Mouse (Mus musculus) hindbrain, embryonic 15.5 days (tissue): ENCODE results near the gene Spg11. TPM values are rescaled to one million over a fixed set of nuclear protein-coding genes. Genes with fewer than 3 reads are reported as not detected.
"Not testable (repeated sequence)": the region's sequence is repeated elsewhere in the genome, so short reads cannot be mapped to it uniquely, and the experiment has no call there.

Experiments used
- ATAC-seq: fragments of 200-750 bp; cut with Nextera tagmentation; 2 replicates; pipeline ENCODE4 v1.8.0; 2017; ENCODE audit warnings: low read depth, moderate number of reproducible peaks, moderate TSS enrichment; ENCODE audit not compliant: low FRiP score
- H3K27ac ChIP-seq: fragments of 300-500 bp; sonication (generic); replicated peaks from 2 replicates; pipeline ENCODE4 v1.5.1; 2015; ENCODE audit warnings: mild to moderate bottlenecking, inconsistent platforms
- H3K27me3 ChIP-seq: fragments of 300-500 bp; sonication (generic); 2 replicates; pipeline ENCODE4 v1.6.1; 2015; ENCODE audit warnings: control low read depth, inconsistent platforms
- H3K36me3 ChIP-seq: fragments of 300-500 bp; sonication (generic); 2 replicates; pipeline ENCODE4 v1.6.1; 2015; ENCODE audit warnings: control low read depth, inconsistent platforms
- H3K4me1 ChIP-seq: fragments of 300-500 bp; sonication (generic); replicated peaks from 2 replicates; pipeline ENCODE4 v1.6.1; 2015; ENCODE audit warnings: control low read depth, inconsistent platforms
- H3K4me2 ChIP-seq: fragments of 300-500 bp; sonication (generic); 2 replicates; pipeline ENCODE4 v1.6.1; 2015; ENCODE audit warnings: moderate library complexity, mild to moderate bottlenecking, inconsistent platforms
- H3K4me3 ChIP-seq: fragments of 300-500 bp; sonication (generic); 2 replicates; pipeline ENCODE4 v1.5.1; 2015; ENCODE audit warnings: mild to moderate bottlenecking, inconsistent platforms
- H3K9ac ChIP-seq: fragments of 300-500 bp; sonication (generic); 2 replicates; pipeline ENCODE4 v1.6.1; 2015; ENCODE audit warnings: inconsistent platforms
- H3K9me3 ChIP-seq: fragments of 300-500 bp; sonication (generic); 2 replicates; pipeline ENCODE4 v1.6.1; 2016; ENCODE audit warnings: control low read depth, inconsistent platforms
- WGBS: fragments of 180-500 bp; shearing (Covaris S2); methylation state at CpG from one replicate; pipeline ENCODE4 v1.1.7; 2015; 5-methylcytosine and 5-hydroxymethylcytosine counted together
- microRNA-seq: library from miRNA; unstranded; fragments of <30 nt; microRNA quantifications from one replicate; pipeline ENCODE4, GENCODE M21; 2016
- polyA plus RNA-seq: library from polyadenylated mRNA; unstranded; fragments of >200 nt; fragmentation: Nextera tagmentation; extraction: Ambion mirVana; gene quantifications from 2 replicates; pipeline ENCODE4 v1.2.1, GENCODE M21; 2015

Spg11 gene
- polyA plus RNA-seq, 1 experiment from 2014 or later = 6.8 TPM

DNA sequence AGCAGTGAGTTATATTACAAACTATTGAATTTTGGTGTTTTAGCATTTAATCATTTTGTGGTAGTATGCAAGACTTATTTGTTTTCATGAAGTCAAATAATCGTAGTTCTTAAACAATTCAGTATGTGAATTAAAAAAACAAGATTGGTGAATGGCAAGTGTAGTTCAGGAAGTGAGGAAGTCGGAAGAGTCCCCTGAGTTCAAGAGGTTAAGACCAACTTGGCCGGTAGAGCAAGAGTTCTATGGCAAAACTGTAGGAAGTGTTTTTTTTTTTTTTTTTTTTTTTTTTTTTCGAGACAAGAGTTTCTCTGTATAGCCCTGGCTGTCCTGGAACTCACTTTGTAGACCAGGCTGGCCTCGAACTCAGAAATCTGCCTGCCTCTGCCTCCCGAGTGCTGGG lies 86.2 kb downstream of the Spg11 start:
- no peak for ATAC-seq
- WGBS = 88% methylated on average over 5 of the region's 6 CpGs
- H3K27ac ChIP-seq = no peak overlapping the region
- H3K27me3 ChIP-seq = no peaks in the 10 kb centered on the region
- no peak overlapping the region for H3K4me3 ChIP-seq
- H3K4me1 ChIP-seq = peaks cover 19% of the 10 kb centered on the region
- H3K36me3 ChIP-seq = peaks cover 6% of the 10 kb centered on the region; the same call in 1 of the 2 replicates
- no peak overlapping the region for H3K9ac ChIP-seq
- no peak overlapping the region for H3K4me2 ChIP-seq
- no peaks in the 10 kb centered on the region for H3K9me3 ChIP-seq

DNA sequence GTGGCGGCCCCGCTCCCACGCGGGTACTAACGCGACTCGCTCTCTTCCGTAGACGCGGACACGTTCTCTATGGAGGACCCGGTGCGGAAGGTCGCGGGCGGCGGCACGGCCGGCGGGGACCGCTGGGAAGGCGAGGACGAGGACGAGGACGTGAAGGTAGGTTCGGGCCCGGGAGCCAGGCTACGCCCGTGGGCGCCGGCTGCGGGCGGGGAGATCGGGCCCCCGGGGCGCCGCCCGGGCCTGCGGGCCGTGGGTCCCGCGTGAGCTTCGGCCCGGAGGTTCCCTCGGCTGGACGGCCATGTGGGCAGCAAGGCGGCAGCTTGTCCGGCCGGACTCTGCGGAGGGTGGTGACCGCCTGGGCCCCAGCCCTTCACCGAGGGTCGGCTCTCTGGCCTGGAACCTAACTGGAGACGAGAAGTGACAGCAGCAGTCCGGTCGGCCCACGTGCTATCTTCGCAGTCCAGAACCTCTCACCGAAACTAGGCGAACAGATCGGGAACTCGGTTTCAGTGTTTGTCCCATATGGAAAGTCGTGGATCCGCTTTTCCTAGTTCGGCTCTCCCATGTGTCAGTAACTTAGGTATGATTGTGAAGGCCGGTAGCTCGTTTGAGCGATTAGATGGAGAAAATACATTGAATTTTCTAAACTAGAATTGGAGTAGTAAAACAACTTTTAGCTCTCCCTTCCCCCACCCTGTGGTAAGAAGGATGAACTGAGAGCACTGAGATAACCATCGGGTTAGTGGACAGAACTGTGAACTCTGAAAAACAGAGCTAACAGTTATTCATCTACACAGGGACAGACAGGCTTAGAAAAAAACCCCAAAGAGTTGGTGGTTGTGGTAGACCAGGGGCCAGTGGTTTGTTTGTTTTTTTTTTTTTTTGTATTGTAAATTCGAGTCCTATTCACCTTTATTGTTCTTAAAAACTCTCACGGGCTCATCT lies 89.2 kb downstream of the Spg11 start:
- peak overlapping the region; percentile 88 for H3K27ac ChIP-seq
- H3K9ac ChIP-seq = peak overlapping the region; percentile 95
- no peaks in the 10 kb centered on the region for H3K9me3 ChIP-seq
- H3K27me3 ChIP-seq = no peaks in the 10 kb centered on the region
- H3K4me2 ChIP-seq = peak overlapping the region; percentile 81
- peaks cover 19% of the 10 kb centered on the region for H3K4me1 ChIP-seq
- peaks cover 3% of the 10 kb centered on the region; the same call in 1 of the 2 replicates for H3K36me3 ChIP-seq
- WGBS = 1% methylated on average over 65 of the region's 71 CpGs
- peak overlapping the region; percentile 98 for H3K4me3 ChIP-seq
- peak; percentile 75 for ATAC-seq

DNA sequence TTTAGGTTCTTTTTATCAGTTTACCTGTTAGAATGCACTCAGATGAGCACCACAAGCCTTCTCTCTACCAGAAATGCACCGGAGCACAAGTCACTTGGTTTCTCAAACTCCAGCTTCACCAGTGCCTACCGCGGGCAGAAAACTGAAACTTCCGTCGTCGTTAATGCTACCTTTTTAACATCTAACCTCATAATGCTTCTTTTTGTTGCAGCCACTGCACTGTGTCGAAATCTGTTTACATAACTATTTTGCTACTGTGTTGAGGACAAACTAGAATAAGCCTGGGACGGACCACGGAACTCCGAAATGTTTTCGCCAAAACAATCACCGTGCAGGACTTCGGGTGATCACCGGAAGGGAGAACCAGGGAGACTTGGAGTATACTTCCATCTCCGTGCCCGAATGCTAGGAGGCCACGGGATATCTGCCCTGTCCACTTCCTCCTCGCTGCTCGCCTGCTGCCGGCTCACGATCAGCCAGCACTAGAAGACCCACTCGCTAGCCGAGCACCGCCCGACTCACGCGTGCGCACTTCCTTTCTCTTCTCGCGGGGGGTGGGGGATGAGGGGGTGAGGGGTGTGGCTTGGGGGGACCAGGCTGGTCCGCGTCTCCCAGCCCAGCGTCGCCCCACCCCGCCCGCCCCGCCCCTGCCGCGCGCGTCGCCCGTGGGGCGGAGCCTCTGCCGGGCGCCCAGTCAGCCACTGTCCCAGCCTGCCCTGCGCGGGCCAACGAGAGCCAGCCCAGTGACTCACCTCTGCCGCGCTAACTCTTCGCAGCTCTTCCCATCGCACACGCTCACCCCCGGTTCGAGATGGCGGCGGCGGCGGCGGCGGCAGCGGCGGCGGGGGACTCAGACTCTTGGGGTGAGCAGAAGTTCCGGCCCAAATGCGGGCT lies 90.1 kb downstream of the Spg11 start, which contains the start of gene Eif3j1:
Gene Eif3j1 (plus strand): TSS at position 685 of the 894 bp plus-strand sequence.
- peak within 1 kb of the TSS; percentile 98 for H3K4me3 ChIP-seq
- H3K4me2 ChIP-seq = peak within 1 kb of the TSS; percentile 81
- peak within 1 kb of the TSS; percentile 95 for H3K9ac ChIP-seq
- peaks cover 3% of the 10 kb centered on the region; the same call in 1 of the 2 replicates for H3K36me3 ChIP-seq
- peak within 1 kb of the TSS; percentile 88 for H3K27ac ChIP-seq
- peaks cover 19% of the 10 kb centered on the region for H3K4me1 ChIP-seq
- peak; percentile 100 for ATAC-seq
- H3K9me3 ChIP-seq = no peaks in the 10 kb centered on the region
- WGBS = under 1% methylated on average over 64 of the region's 67 CpGs
- no peaks in the 10 kb centered on the region for H3K27me3 ChIP-seq

DNA sequence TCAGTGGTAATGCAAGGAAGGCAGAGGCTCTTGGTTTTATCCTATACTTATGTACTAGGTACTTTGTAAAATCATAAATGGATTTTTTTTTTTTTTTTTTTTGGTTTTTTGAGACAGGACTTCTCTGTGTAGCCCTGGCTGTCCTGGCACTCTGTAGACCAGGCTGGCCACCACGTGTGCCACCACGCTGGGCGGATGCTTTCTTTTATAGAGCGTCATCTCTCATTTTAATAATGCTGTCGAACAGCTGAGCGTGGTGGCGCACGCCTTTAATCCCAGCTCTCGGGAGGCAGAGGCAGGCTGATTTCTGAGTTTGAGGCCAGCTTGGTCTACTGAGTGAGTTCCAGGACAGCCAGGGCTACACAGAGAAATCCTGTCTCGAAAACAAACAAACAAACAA lies 91.1 kb downstream of the Spg11 start:
- not testable (repeated sequence) for H3K27me3 ChIP-seq, H3K9me3 ChIP-seq, H3K4me2 ChIP-seq, ATAC-seq, H3K27ac ChIP-seq, H3K9ac ChIP-seq, H3K36me3 ChIP-seq, H3K4me3 ChIP-seq
- H3K4me1 ChIP-seq = peaks cover 19% of the 10 kb centered on the region
- 93% methylated on average over 10 of the region's 10 CpGs for WGBS

DNA sequence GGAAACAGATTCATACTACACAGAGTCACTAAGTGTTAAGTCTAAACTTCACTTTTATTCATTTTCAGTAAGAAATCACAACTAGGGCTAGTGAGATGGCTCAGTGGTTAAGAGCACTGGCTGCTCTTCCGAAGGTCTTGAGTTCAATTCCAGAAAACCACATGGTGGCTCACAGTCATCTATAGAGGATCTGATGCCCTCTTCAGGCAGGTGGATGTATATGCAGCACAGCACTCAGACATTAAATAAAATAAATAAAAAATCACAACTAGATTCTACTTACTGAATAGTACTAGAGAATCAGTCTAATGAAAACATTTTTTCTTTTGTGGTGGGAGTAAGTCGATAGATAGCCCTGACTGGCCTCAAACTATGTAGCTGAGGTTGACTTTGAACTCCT lies 95.9 kb downstream of the Spg11 start:
- no peaks in the 10 kb centered on the region for H3K4me1 ChIP-seq
- no peaks in the 10 kb centered on the region for H3K27me3 ChIP-seq
- no peaks in the 10 kb centered on the region for H3K9me3 ChIP-seq
- no peak overlapping the region for H3K9ac ChIP-seq
- ATAC-seq = no peak
- no peak overlapping the region for H3K27ac ChIP-seq
- WGBS = 86% methylated on average over 2 of the region's 2 CpGs
- no peaks in the 10 kb centered on the region for H3K36me3 ChIP-seq
- H3K4me2 ChIP-seq = no peak overlapping the region
- H3K4me3 ChIP-seq = no peak overlapping the region

DNA sequence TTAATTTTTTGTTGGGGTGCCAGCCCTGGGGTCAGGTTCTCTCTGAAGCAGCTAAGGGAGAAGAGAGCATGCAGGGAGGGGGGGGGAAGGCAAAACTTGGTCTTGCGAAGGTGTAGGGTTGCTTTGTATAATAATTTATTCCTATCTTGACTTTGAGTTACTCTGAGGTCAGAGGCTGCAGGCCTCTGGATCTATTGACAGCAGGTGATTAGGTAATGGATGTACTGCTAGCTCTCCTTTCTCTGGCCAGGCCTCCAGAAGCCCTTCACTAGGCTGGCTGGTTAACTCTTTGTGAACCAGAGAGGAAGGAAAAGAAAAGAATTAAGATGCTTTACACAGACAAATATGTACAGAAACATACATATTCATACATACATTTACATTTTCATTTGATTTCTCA lies 99.5 kb downstream of the Spg11 start:
- no peak overlapping the region for H3K27ac ChIP-seq
- H3K4me1 ChIP-seq = no peaks in the 10 kb centered on the region
- no peaks in the 10 kb centered on the region for H3K9me3 ChIP-seq
- no peak overlapping the region for H3K4me3 ChIP-seq
- 0 out of 2 replicates have a peak, but pooled peaks cover 4% of the 10 kb centered on the region for H3K36me3 ChIP-seq
- H3K9ac ChIP-seq = no peak overlapping the region
- H3K27me3 ChIP-seq = no peaks in the 10 kb centered on the region
- WGBS = 81% methylated on average over 1 of the region's 1 CpGs
- no peak overlapping the region for H3K4me2 ChIP-seq
- no peak for ATAC-seq

DNA sequence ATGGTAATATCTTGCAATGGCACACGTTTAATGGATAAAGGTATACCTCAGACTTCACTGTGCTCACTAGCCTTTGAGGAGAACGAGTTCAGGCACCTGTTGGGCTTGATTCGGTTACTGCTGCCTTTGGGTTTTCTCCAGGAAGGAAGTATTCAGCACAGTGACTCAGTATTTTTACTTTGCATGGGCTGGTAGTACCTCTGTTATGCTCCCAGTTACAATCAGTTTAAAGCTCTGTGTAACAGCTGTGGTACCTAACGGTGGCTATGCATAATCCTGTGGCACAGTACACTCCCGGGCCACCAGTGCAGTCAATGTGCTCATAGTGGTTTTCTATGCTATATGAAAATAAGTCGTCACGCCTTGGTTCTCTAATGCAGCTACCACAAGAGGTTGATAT lies 106.7 kb downstream of the Spg11 start:
- Histone ChIP-seq H3K27me3 (no peaks in the 10 kb centered on the region), H3K4me2 (no peak overlapping the region), H3K36me3 (peaks cover 18% of the 10 kb centered on the region), H3K9me3 (no peaks in the 10 kb centered on the region), H3K4me3 (no peak overlapping the region), H3K9ac (no peak overlapping the region), H3K27ac (no peak overlapping the region), H3K4me1 (no peaks in the 10 kb centered on the region)
- ATAC-seq = no peak
- 91% methylated on average over 7 of the region's 7 CpGs for WGBS

DNA sequence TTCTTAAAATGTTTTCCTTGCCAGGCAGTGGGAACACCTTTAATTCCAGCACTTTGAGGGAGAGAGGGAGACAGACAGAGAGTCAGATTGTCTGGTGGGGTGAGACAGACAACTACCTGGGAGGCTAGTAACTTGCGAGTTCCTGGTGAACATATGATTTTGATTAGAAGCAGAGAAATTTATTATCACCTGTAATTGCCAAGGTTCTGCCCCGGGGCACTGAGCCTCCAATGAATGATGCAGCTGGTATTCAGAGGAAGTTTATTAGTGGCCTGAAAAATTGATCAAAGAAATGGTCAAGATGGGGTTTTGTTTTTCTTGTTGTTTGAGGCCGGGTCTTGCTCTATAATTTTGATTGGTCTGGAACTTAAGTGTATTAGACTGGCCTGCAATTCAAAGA lies 109.4 kb downstream of the Spg11 start:
- Histone ChIP-seq H3K27me3 (no peaks in the 10 kb centered on the region), H3K9me3 (no peaks in the 10 kb centered on the region), H3K4me1 (no peaks in the 10 kb centered on the region), H3K27ac (no peak overlapping the region), H3K36me3 (peaks cover 15% of the 10 kb centered on the region), H3K9ac (no peak overlapping the region), H3K4me3 (no peak overlapping the region), H3K4me2 (no peak overlapping the region)
- no peak for ATAC-seq
- 96% methylated on average over 3 of the region's 3 CpGs for WGBS

Small RNA genes lying within 50 kb of the gene (microRNA-seq; reads per million reads assigned to microRNA genes)
- not detected for gene Gm47314

Other genes starting within 250 kb of the Spg11 start
- 29.3 and 34.9 TPM in 2 replicates for gene Ctdspl2, start 162.4 kb downstream of the Spg11 start, polyA plus RNA-seq
- gene Mageb3, start 162.3 kb downstream of the Spg11 start, polyA plus RNA-seq = 0.30 and 0.56 TPM in 2 replicates
- gene Eif3j1, start 89.8 kb downstream of the Spg11 start, polyA plus RNA-seq = 10.7 and 11.8 TPM in 2 replicates
- gene B2m, start 29.3 kb upstream of the Spg11 start, polyA plus RNA-seq = 108 and 143 TPM in 2 replicates
- gene Trim69, start 42.3 kb upstream of the Spg11 start, polyA plus RNA-seq = not detected in 2 replicates
- gene Patl2, start 67.8 kb upstream of the Spg11 start, polyA plus RNA-seq = 0.07 TPM in 1 of 2 replicates, not detected in the other
- 0.09 TPM in 1 of 2 replicates, not detected in the other for gene Terb2, start 67.9 kb upstream of the Spg11 start, polyA plus RNA-seq
- gene Sord, start 116.4 kb upstream of the Spg11 start, polyA plus RNA-seq = 22.7 and 23.7 TPM in 2 replicates
- gene Duox2, start 180.1 kb upstream of the Spg11 start, polyA plus RNA-seq = not detected in 2 replicates
- gene Duoxa2, start 180.5 kb upstream of the Spg11 start, polyA plus RNA-seq = 0.12 and 0.26 TPM in 2 replicates
- gene Duoxa1, start 195.3 kb upstream of the Spg11 start, polyA plus RNA-seq = 0.23 and 0.52 TPM in 2 replicates
- 0.14 and 0.16 TPM in 2 replicates for gene Duox1, start 197.3 kb upstream of the Spg11 start, polyA plus RNA-seq